Mouse (Mus musculus) erythroblast, embryonic 14.5 days (primary cell): ENCODE data around the gene Brf1. TPM values are rescaled to one million over a fixed set of nuclear protein-coding genes. Genes with fewer than 3 reads are reported as not detected.

ENCODE experiments used
- H3K27me3 ChIP-seq: 2 replicates; pipeline ENCODE4 v1.6.1; 2012; ENCODE audit warnings: inconsistent platforms; ENCODE audit not compliant: control insufficient read depth
- H3K36me3 ChIP-seq: 2 replicates; pipeline ENCODE4 v1.6.1; 2012; ENCODE audit warnings: mild to moderate bottlenecking, inconsistent platforms; ENCODE audit not compliant: control insufficient read depth
- H3K4me1 ChIP-seq: 2 replicates; pipeline ENCODE4 v1.6.1; 2012; ENCODE audit warnings: inconsistent platforms; ENCODE audit not compliant: control insufficient read depth
- H3K4me3 ChIP-seq: replicated peaks from 2 replicates; pipeline ENCODE3; 2012; ENCODE audit warnings: moderate library complexity, mild to moderate bottlenecking, inconsistent platforms
- H3K9me3 ChIP-seq: 2 replicates; pipeline ENCODE4 v1.6.1; 2012; ENCODE audit warnings: low read length, inconsistent platforms, mixed read lengths; ENCODE audit not compliant: control insufficient read depth
- GATA1 ChIP-seq: IDR thresholded peaks from 2 replicates; pipeline ENCODE4 v1.6.1; 2012; ENCODE audit warnings: low read length, inconsistent platforms, mixed read lengths
- TAL1 ChIP-seq: IDR thresholded peaks from 3 replicates; pipeline ENCODE4 v1.6.1; 2012; ENCODE audit warnings: low read length, inconsistent platforms, mixed read lengths
- polyA plus RNA-seq: library from polyadenylated mRNA; stranded (reverse); fragments of >175 nt; gene quantifications from 2 replicates; pipeline ENCODE4 v1.2.3, GENCODE M21; 2012

The Brf1 gene
- polyA plus RNA-seq, 1 experiment: 3.6 TPM

GRCm38 (mm10) chr12:113026557-113026956, 26.1 kb upstream of the Brf1 start:
- Histone ChIP-seq H3K36me3 (peaks cover 84% of the 10 kb centered on the region), H3K4me1 (peaks cover 46% of the 10 kb centered on the region), H3K4me3 (no peak overlapping the region), H3K27me3 (no peaks in the 10 kb centered on the region), H3K9me3 (no peaks in the 10 kb centered on the region)
- TF ChIP-seq TAL1: no peak
- TF ChIP-seq GATA1: no peak

- H3K9me3 ChIP-seq: no peaks in the 10 kb centered on the region
- no peaks in the 10 kb centered on the region for H3K27me3 ChIP-seq
- H3K4me1 ChIP-seq: peaks cover 27% of the 10 kb centered on the region
- TF ChIP-seq GATA1: no peak
- TF ChIP-seq TAL1: no peak
- peaks cover 85% of the 10 kb centered on the region for H3K36me3 ChIP-seq
- H3K4me3 ChIP-seq: no peak overlapping the region
Measured at GRCm38 (mm10) chr12:113023082-113023481, 22.6 kb upstream of the Brf1 start.

- Histone ChIP-seq H3K4me1 (peaks cover 36% of the 10 kb centered on the region), H3K9me3 (no peaks in the 10 kb centered on the region), H3K4me3 (no peak overlapping the region), H3K27me3 (no peaks in the 10 kb centered on the region), H3K36me3 (peaks cover 81% of the 10 kb centered on the region)
- TF ChIP-seq TAL1 (no peak), GATA1 (no peak)
Measured at GRCm38 (mm10) chr12:113021488-113021887, 21.0 kb upstream of the Brf1 start.

GRCm38 (mm10) chr12:113018763-113019162, 18.3 kb upstream of the Brf1 start:
- TF ChIP-seq GATA1 (no peak), TAL1 (no peak)
- Histone ChIP-seq H3K4me1 (peaks cover 53% of the 10 kb centered on the region), H3K4me3 (no peak overlapping the region), H3K9me3 (no peaks in the 10 kb centered on the region), H3K27me3 (no peaks in the 10 kb centered on the region), H3K36me3 (peaks cover 60% of the 10 kb centered on the region)

GRCm38 (mm10) chr12:113017429-113017984, 17.0 kb upstream of the Brf1 start:
- H3K9me3 ChIP-seq: no peaks in the 10 kb centered on the region
- peaks cover 50% of the 10 kb centered on the region for H3K36me3 ChIP-seq
- TF ChIP-seq TAL1 (no peak), GATA1 (no peak)
- peaks cover 58% of the 10 kb centered on the region for H3K4me1 ChIP-seq
- H3K4me3 ChIP-seq: no peak overlapping the region
- no peaks in the 10 kb centered on the region for H3K27me3 ChIP-seq

GRCm38 (mm10) chr12:113016976-113017375, 16.5 kb upstream of the Brf1 start:
- Histone ChIP-seq H3K4me1 (peaks cover 58% of the 10 kb centered on the region), H3K4me3 (peak overlapping the region; percentile 6), H3K27me3 (no peaks in the 10 kb centered on the region), H3K9me3 (no peaks in the 10 kb centered on the region), H3K36me3 (peaks cover 50% of the 10 kb centered on the region)
- no peak for TF ChIP-seq GATA1
- no peak for TF ChIP-seq TAL1

GRCm38 (mm10) chr12:113015956-113016355, 15.5 kb upstream of the Brf1 start:
- H3K4me3 ChIP-seq: peak overlapping the region; percentile 84
- H3K4me1 ChIP-seq: peaks cover 59% of the 10 kb centered on the region

GRCm38 (mm10) chr12:113014561-113015556, 14.4 kb upstream of the Brf1 start:
- H3K4me1 ChIP-seq: peaks cover 59% of the 10 kb centered on the region

More at GRCm38 (mm10) chr12:113015956-113016355, 15.5 kb upstream of the Brf1 start:
- Histone ChIP-seq H3K9me3 (no peaks in the 10 kb centered on the region), H3K36me3 (peaks cover 41% of the 10 kb centered on the region), H3K27me3 (no peaks in the 10 kb centered on the region)
- no peak for TF ChIP-seq TAL1

More at GRCm38 (mm10) chr12:113014561-113015556, 14.4 kb upstream of the Brf1 start:
- TF ChIP-seq TAL1 (no peak), GATA1 (no peak)
- Histone ChIP-seq H3K9me3 (no peaks in the 10 kb centered on the region), H3K27me3 (no peaks in the 10 kb centered on the region), H3K36me3 (peaks cover 32% of the 10 kb centered on the region), H3K4me3 (peak overlapping the region; percentile 84)
